ENCODE assay signal across 8 mouse cellular contexts in genomic region chr9:113707481-113708360, GRCm38 (mm10). TPM values are rescaled to one million over a fixed set of nuclear protein-coding genes. Genes with fewer than 3 reads are reported as not detected.
A peak's percentile ranks its signal among the peaks of the same experiment; 100 is the strongest.
DNase-seq lines count a peak whose midpoint lies in the region; ATAC-seq lines count a peak whose summit lies in the region.

Gene Pdcd6ip (minus strand): TSS chr9:113708259.

- peaks cover 20% of the 10 kb centered on the region for H3K4me1 ChIP-seq in hindbrain, embryonic 12.5 days

- H3K9me3 ChIP-seq in hindbrain, embryonic 12.5 days (replicated peaks), result no peaks in the 10 kb centered on the region

- ATAC-seq in hindbrain, embryonic 12.5 days (ENCODE audit: low FRiP score), result peak; percentile 92

- H3K27me3 ChIP-seq in hindbrain, embryonic 12.5 days, result no peaks in the 10 kb centered on the region

- H3K27ac ChIP-seq in hindbrain, embryonic 12.5 days, result peak within 1 kb of the TSS; percentile 83

- no peaks in the 10 kb centered on the region for H3K36me3 ChIP-seq in hindbrain, embryonic 12.5 days

- 2% methylated on average over 77 of the region's 77 CpGs for WGBS in hindbrain, embryonic 12.5 days

- peak within 1 kb of the TSS; percentile 85 for H3K4me2 ChIP-seq in hindbrain, embryonic 12.5 days (replicated peaks)

- peak within 1 kb of the TSS; percentile 92 for H3K9ac ChIP-seq in hindbrain, embryonic 12.5 days

- peak; percentile 94 for DNase-seq in NIH3T3 (ENCODE audit: low read depth)
- peak; percentile 98 for DNase-seq in cerebellum, postnatal 10 days
- DNase-seq in frontal cortex, postnatal 10 days (ENCODE audit: low spot score in 2 of 2), result peak; percentile 87 to 92
- DNase-seq in layer of hippocampus, postnatal 14 days (ENCODE audit: low spot score in 2 of 2), result peak; percentile 93
- peak; percentile 93 for DNase-seq in lung, postnatal 14 days
- DNase-seq in retina, adult 2 months (ENCODE audit: low read depth, low spot score), result peak; percentile 80
- peak; percentile 92 to 93 for DNase-seq in thymus, postnatal 36 days

- H3K4me3 ChIP-seq in hindbrain, embryonic 12.5 days, result peak within 1 kb of the TSS; percentile 90

RNA-seq across cellular contexts. Expression of gene Pdcd6ip, which starts in this region (rescaled TPM):
- 59.6 and 64.9 TPM in 2 replicates for polyA plus RNA-seq in hindbrain, embryonic 12.5 days (2016; fragmentation: Nextera tagmentation; extraction: Ambion mirVana)
- total RNA-seq in layer of hippocampus, postnatal 14 days (2021), result 10 to 100 TPM; 58.9 to 61.6 TPM

Comparison
In these comparisons a context has a peak if more than half of its experiments do, and no peak if none do; other contexts are left out.
1. Peak in every context shown above with its lines: DNase-seq, ATAC-seq, H3K4me3 ChIP-seq and H3K27ac ChIP-seq.